Mouse (Mus musculus): ENCODE data around the gene Psmd9. TPM values are rescaled to one million over a fixed set of nuclear protein-coding genes. Genes with fewer than 3 reads are reported as not detected.

The Psmd9 gene
- polyA plus RNA-seq, 1 experiment from 2014 or later, result 66.9 TPM

GRCm38 (mm10) chr5:123297830-123298229 is 128.6 kb downstream of the Psmd9 start:
- no peak overlapping the region for H3K27ac ChIP-seq (replicated peaks)
- no peak overlapping the region for H3K4me3 ChIP-seq
- H3K9ac ChIP-seq, result no peak overlapping the region
- WGBS, result 75% methylated on average over 7 of the region's 7 CpGs
- H3K4me1 ChIP-seq (replicated peaks), result peaks cover 45% of the 10 kb centered on the region
- H3K27me3 ChIP-seq, result no peaks in the 10 kb centered on the region
- H3K4me2 ChIP-seq, result no peak overlapping the region
- no peaks in the 10 kb centered on the region for H3K9me3 ChIP-seq
- no peak for ATAC-seq (ENCODE audit: low read depth)
- H3K36me3 ChIP-seq, result no peaks in the 10 kb centered on the region

DNA sequence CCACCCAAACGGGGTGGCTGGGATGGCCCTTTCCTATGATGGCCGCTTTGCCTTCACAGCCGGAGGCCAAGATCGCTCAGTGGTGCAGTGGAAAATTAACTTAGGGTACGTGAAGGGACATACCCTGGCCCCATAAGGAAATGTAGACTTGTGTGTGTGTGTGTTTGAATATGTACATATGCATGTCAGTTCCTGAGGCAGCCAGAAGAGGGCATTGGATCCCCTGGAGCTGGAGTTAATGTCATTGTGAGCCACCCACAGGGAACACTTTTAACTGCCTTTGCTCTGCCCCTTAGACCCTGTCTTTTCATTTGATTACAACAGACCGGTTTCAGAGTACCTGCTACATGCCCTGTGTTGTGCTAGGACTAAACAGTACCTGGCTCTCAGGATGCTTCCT is 129.3 kb downstream of the Psmd9 start:
- Histone ChIP-seq H3K27me3 (no peaks in the 10 kb centered on the region), H3K4me1 (replicated peaks) (peaks cover 47% of the 10 kb centered on the region), H3K9ac (no peak overlapping the region), H3K4me3 (no peak overlapping the region), H3K36me3 (no peaks in the 10 kb centered on the region), H3K9me3 (no peaks in the 10 kb centered on the region), H3K27ac (replicated peaks) (no peak overlapping the region), H3K4me2 (no peak overlapping the region)
- ATAC-seq (ENCODE audit: low read depth), result no peak
- WGBS, result 88% methylated on average over 6 of the region's 6 CpGs

Other genes starting within 250 kb of the Psmd9 start
- 91.7 and 95.0 TPM in 2 replicates for gene Kdm2b, start 179.6 kb upstream of the Psmd9 start, polyA plus RNA-seq (2015; fragmentation: Nextera tagmentation; extraction: Ambion mirVana)
- gene Orai1, start 154.3 kb upstream of the Psmd9 start, polyA plus RNA-seq (2015; fragmentation: Nextera tagmentation; extraction: Ambion mirVana), result 12.9 and 13.1 TPM in 2 replicates
- 0.67 and 1.0 TPM in 2 replicates for gene Morn3, start 122.4 kb upstream of the Psmd9 start, polyA plus RNA-seq (2015; fragmentation: Nextera tagmentation; extraction: Ambion mirVana)
- gene Tmem120b, start 101.0 kb upstream of the Psmd9 start, polyA plus RNA-seq (2015; fragmentation: Nextera tagmentation; extraction: Ambion mirVana), result 18.2 and 20.5 TPM in 2 replicates
- 4.2 and 4.4 TPM in 2 replicates for gene Rhof, start 36.7 kb upstream of the Psmd9 start, polyA plus RNA-seq (2015; fragmentation: Nextera tagmentation; extraction: Ambion mirVana)
- 11.5 and 13.1 TPM in 2 replicates for gene Setd1b, start 27.2 kb upstream of the Psmd9 start, polyA plus RNA-seq (2015; fragmentation: Nextera tagmentation; extraction: Ambion mirVana)
- gene Hpd, start 13.3 kb downstream of the Psmd9 start, polyA plus RNA-seq (2015; fragmentation: Nextera tagmentation; extraction: Ambion mirVana), result not detected in 2 replicates
- 1.8 and 2.4 TPM in 2 replicates for gene Wdr66, start 82.7 kb downstream of the Psmd9 start, polyA plus RNA-seq (2015; fragmentation: Nextera tagmentation; extraction: Ambion mirVana)
- 47.4 and 52.6 TPM in 2 replicates for gene Bcl7a, start 174.4 kb downstream of the Psmd9 start, polyA plus RNA-seq (2015; fragmentation: Nextera tagmentation; extraction: Ambion mirVana)
- gene Mlxip, start 225.4 kb downstream of the Psmd9 start, polyA plus RNA-seq (2015; fragmentation: Nextera tagmentation; extraction: Ambion mirVana), result 23.5 and 28.4 TPM in 2 replicates

All from neural tube, embryonic 13.5 days (tissue).